Mouse (Mus musculus): ENCODE data around the gene Tmem218. TPM values are rescaled to one million over a fixed set of nuclear protein-coding genes. Genes with fewer than 3 reads are reported as not detected.
A peak's percentile ranks its signal among the peaks of the same experiment; 100 is the strongest.

Gene Tmem218
- polyA plus RNA-seq, 1 experiment from 2014 or later, result 12.6 TPM

GRCm38 (mm10) chr9:37242764-37243163 is 34.7 kb downstream of the Tmem218 start:
- no peak overlapping the region for H3K27ac ChIP-seq
- peaks cover 6% of the 10 kb centered on the region for H3K4me1 ChIP-seq
- H3K27me3 ChIP-seq (ENCODE audit: poor library complexity, severe bottlenecking), result no peaks in the 10 kb centered on the region
- no peaks in the 10 kb centered on the region for H3K9me3 ChIP-seq
- WGBS, result 85% methylated on average over 3 of the region's 3 CpGs
- H3K4me3 ChIP-seq, result no peak overlapping the region
- no peaks in the 10 kb centered on the region for H3K36me3 ChIP-seq (replicated peaks)
- DNase-seq (ENCODE audit: extremely low spot score, low spot score), result no peak

GRCm38 (mm10) chr9:37244600-37244999 is 36.6 kb downstream of the Tmem218 start:
- H3K4me3 ChIP-seq, result no peak overlapping the region
- H3K27me3 ChIP-seq (ENCODE audit: poor library complexity, severe bottlenecking), result peaks cover 5% of the 10 kb centered on the region; the same call in 1 of the 2 replicates
- H3K9me3 ChIP-seq, result no peaks in the 10 kb centered on the region
- H3K27ac ChIP-seq, result no peak overlapping the region
- DNase-seq (ENCODE audit: extremely low spot score, low spot score), result no peak
- H3K36me3 ChIP-seq (replicated peaks), result no peaks in the 10 kb centered on the region
- H3K4me1 ChIP-seq, result peaks cover 10% of the 10 kb centered on the region
- WGBS, result 91% methylated on average over 1 of the region's 1 CpGs

- H3K36me3 ChIP-seq (replicated peaks), result no peaks in the 10 kb centered on the region
- H3K4me1 ChIP-seq, result peaks cover 10% of the 10 kb centered on the region
- no peak overlapping the region for H3K27ac ChIP-seq
- WGBS, result 68% methylated on average over 2 of the region's 2 CpGs
- H3K4me3 ChIP-seq, result no peak overlapping the region
- no peaks in the 10 kb centered on the region for H3K9me3 ChIP-seq
- peaks cover 5% of the 10 kb centered on the region; the same call in 1 of the 2 replicates for H3K27me3 ChIP-seq (ENCODE audit: poor library complexity, severe bottlenecking)
- DNase-seq (ENCODE audit: extremely low spot score, low spot score), result no peak
Observed at GRCm38 (mm10) chr9:37245404-37245803, 37.4 kb downstream of the Tmem218 start.

- 94% methylated on average over 1 of the region's 1 CpGs for WGBS
- Histone ChIP-seq H3K27ac (no peak overlapping the region), H3K36me3 (replicated peaks) (no peaks in the 10 kb centered on the region), H3K4me1 (peaks cover 10% of the 10 kb centered on the region), H3K27me3 (ENCODE audit: poor library complexity, severe bottlenecking) (peaks cover 5% of the 10 kb centered on the region; the same call in 1 of the 2 replicates), H3K9me3 (no peaks in the 10 kb centered on the region), H3K4me3 (no peak overlapping the region)
- no peak for DNase-seq (ENCODE audit: extremely low spot score, low spot score)
Observed at GRCm38 (mm10) chr9:37245810-37246209, 37.8 kb downstream of the Tmem218 start.

- Histone ChIP-seq H3K27ac (no peak overlapping the region), H3K4me1 (peaks cover 10% of the 10 kb centered on the region), H3K9me3 (no peaks in the 10 kb centered on the region), H3K36me3 (replicated peaks) (no peaks in the 10 kb centered on the region), H3K27me3 (ENCODE audit: poor library complexity, severe bottlenecking) (peaks cover 5% of the 10 kb centered on the region; the same call in 1 of the 2 replicates), H3K4me3 (no peak overlapping the region)
- no peak for DNase-seq (ENCODE audit: extremely low spot score, low spot score)
Observed at GRCm38 (mm10) chr9:37247429-37247828, 39.4 kb downstream of the Tmem218 start.

GRCm38 (mm10) chr9:37248381-37248906 is 40.4 kb downstream of the Tmem218 start:
- WGBS, result 50% methylated on average over 3 of the region's 3 CpGs
- H3K27ac ChIP-seq, result 0 out of 2 replicates have a peak overlapping the region, but pooled peaks have one; percentile 20

GRCm38 (mm10) chr9:37249976-37250375 is 42.0 kb downstream of the Tmem218 start:
- WGBS, result 96% methylated on average over 3 of the region's 3 CpGs
- Histone ChIP-seq H3K36me3 (replicated peaks) (no peaks in the 10 kb centered on the region), H3K9me3 (no peaks in the 10 kb centered on the region)

More at GRCm38 (mm10) chr9:37248381-37248906, 40.4 kb downstream of the Tmem218 start:
- Histone ChIP-seq H3K27me3 (ENCODE audit: poor library complexity, severe bottlenecking) (peaks cover 8% of the 10 kb centered on the region; the same call in 1 of the 2 replicates), H3K9me3 (no peaks in the 10 kb centered on the region), H3K36me3 (replicated peaks) (no peaks in the 10 kb centered on the region), H3K4me1 (peaks cover 13% of the 10 kb centered on the region), H3K4me3 (no peak overlapping the region)
- no peak for DNase-seq (ENCODE audit: extremely low spot score, low spot score)

GRCm38 (mm10) chr9:37250631-37251030 is 42.6 kb downstream of the Tmem218 start:
- Histone ChIP-seq H3K9me3 (no peaks in the 10 kb centered on the region), H3K4me1 (peaks cover 26% of the 10 kb centered on the region), H3K27me3 (ENCODE audit: poor library complexity, severe bottlenecking) (peaks cover 28% of the 10 kb centered on the region), H3K36me3 (replicated peaks) (no peaks in the 10 kb centered on the region), H3K4me3 (no peak overlapping the region), H3K27ac (no peak overlapping the region)
- no peak for DNase-seq (ENCODE audit: extremely low spot score, low spot score)
- 87% methylated on average over 6 of the region's 6 CpGs for WGBS

More at GRCm38 (mm10) chr9:37249976-37250375, 42.0 kb downstream of the Tmem218 start:
- Histone ChIP-seq H3K27me3 (ENCODE audit: poor library complexity, severe bottlenecking) (peaks cover 23% of the 10 kb centered on the region), H3K27ac (no peak overlapping the region), H3K4me1 (peaks cover 20% of the 10 kb centered on the region), H3K4me3 (no peak overlapping the region)
- no peak for DNase-seq (ENCODE audit: extremely low spot score, low spot score)

DNA sequence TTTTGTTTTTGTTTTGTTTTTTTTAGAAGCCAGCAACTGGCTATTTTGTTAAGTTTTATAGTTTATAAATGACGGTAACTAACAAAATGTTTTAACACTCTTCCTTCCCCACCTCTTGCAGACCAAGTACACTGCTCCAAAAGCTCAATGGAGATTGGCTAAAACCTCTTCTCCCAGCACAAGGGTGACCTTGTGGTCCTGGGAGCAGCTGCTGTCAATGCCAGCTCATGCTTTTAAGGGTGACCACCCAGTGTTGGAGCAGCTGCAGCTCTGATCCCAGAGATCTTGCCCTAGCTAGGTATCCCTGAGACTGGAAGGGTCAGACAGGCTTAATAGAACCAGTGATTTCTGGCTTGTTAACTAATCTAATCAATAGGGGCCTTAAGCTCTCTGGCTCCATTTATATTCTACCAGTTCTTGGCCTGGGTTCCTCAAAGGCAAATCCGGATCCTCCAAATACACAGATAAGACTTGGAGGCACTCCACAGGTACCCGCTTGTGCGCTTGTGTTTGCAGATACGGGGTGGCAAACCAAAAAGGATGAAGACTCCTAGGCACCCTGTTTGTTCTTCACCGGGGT is 46.6 kb downstream of the Tmem218 start:
- peak overlapping the region; percentile 82 for H3K27ac ChIP-seq
- 18% methylated on average over 6 of the region's 6 CpGs for WGBS

DNA sequence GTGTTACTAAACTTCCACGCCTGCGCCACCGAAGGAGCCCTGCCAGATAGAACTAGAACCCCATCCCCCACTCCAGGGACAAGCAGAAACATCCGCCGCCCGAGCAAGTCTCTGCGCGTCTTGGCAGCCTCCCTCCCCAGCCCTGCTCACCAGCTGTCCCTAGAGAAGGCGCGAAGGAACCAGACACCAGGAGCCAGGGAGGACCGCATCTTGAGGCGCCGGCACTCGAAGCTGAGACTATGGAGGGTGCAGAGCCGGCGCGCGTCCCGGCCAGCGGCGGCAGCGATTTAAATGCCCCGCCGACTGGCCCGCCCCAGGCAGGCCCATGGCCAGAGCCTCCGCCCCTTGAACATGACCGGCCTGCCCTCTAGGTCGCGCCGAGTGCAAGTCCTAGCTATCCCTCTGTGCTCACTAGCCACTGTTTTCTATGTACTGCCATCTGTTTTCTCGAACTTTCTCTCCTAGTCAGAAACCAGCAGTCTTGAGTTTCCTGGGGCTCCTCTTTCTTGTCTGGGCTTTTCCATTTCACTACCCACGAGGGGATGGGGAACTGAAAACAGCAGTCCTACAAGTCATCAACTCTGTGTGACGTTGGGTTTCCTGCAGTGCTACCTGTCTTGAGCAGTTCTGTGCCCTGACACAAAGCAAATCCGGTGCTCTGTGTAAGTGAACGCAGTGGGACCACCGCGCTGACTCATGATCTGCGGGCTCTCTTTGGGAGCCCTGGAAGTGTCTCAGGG is 47.3 kb downstream of the Tmem218 start, which contains the start of gene Slc37a2:
TSS of gene Slc37a2 (minus strand) at position 590 of the 740 bp plus-strand sequence.
- WGBS, result 4% methylated on average over 38 of the region's 38 CpGs
- Histone ChIP-seq H3K36me3 (replicated peaks) (no peaks in the 10 kb centered on the region), H3K27ac (peak within 1 kb of the TSS; percentile 82), H3K4me3 (peak within 1 kb of the TSS; percentile 60), H3K9me3 (no peaks in the 10 kb centered on the region), H3K27me3 (ENCODE audit: poor library complexity, severe bottlenecking) (peaks cover 54% of the 10 kb centered on the region), H3K4me1 (peaks cover 19% of the 10 kb centered on the region)
- DNase-seq (ENCODE audit: extremely low spot score, low spot score), result peak; percentile 53

More for the DNA sequence above, 46.6 kb downstream of the Tmem218 start:
- DNase-seq (ENCODE audit: extremely low spot score, low spot score), result no peak
- Histone ChIP-seq H3K4me3 (peak overlapping the region; percentile 60), H3K4me1 (peaks cover 19% of the 10 kb centered on the region), H3K9me3 (no peaks in the 10 kb centered on the region), H3K27me3 (ENCODE audit: poor library complexity, severe bottlenecking) (peaks cover 50% of the 10 kb centered on the region), H3K36me3 (replicated peaks) (no peaks in the 10 kb centered on the region)

DNA sequence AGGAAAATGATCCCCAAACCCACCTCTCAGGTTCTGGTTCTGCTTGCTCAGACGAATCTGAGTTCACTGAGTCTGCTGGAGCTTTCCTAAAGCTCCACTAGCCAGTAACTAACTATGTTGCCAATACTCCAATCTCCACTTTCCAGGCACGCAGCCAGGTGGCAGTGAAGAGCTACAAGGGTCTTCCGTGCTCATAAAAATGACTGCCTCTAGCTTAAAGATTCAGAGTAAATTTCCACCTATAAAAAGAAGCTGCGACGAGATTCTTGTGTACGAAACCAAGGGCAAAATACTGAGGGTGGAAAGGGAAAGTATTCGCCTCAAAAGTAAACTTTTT is 47.8 kb downstream of the Tmem218 start:
- Histone ChIP-seq H3K27me3 (ENCODE audit: poor library complexity, severe bottlenecking) (peaks cover 54% of the 10 kb centered on the region), H3K4me3 (peak overlapping the region; percentile 60), H3K27ac (peak overlapping the region; percentile 82)

GRCm38 (mm10) chr9:37266622-37267021 is 58.6 kb downstream of the Tmem218 start:
- 89% methylated on average over 2 of the region's 2 CpGs for WGBS
- Histone ChIP-seq H3K36me3 (replicated peaks) (no peaks in the 10 kb centered on the region), H3K27ac (no peak overlapping the region), H3K4me1 (0 out of 2 replicates have a peak, but pooled peaks cover 4% of the 10 kb centered on the region), H3K27me3 (ENCODE audit: poor library complexity, severe bottlenecking) (no peaks in the 10 kb centered on the region), H3K4me3 (no peak overlapping the region), H3K9me3 (no peaks in the 10 kb centered on the region)
- DNase-seq (ENCODE audit: extremely low spot score, low spot score), result no peak

More for the DNA sequence above, 47.8 kb downstream of the Tmem218 start:
- Histone ChIP-seq H3K9me3 (no peaks in the 10 kb centered on the region), H3K4me1 (peaks cover 19% of the 10 kb centered on the region), H3K36me3 (replicated peaks) (no peaks in the 10 kb centered on the region)
- 44% methylated on average over 7 of the region's 7 CpGs for WGBS
- peak; percentile 55 for DNase-seq (ENCODE audit: extremely low spot score, low spot score)
